Comparison of ENCODE assay signal across 12 mouse cellular contexts in genomic region chr17:65703527-65704391, GRCm38 (mm10).
DNase-seq lines count a peak whose midpoint lies in the region; ATAC-seq and TF ChIP-seq lines count a peak whose summit lies in the region.
"Had no signal": no experiment of that assay in that cellular context is flagged by ENCODE, and none has a peak within 500 bp of the region (broad histone marks: within the 10 kb centered on the region; RNA-seq: fewer than 3 reads in every experiment).

No protein-coding gene starts in this region.

- no peak overlapping the region for H3K4me3 ChIP-seq in hindbrain, postnatal 0 days (ENCODE audit: low read length)
- no peak overlapping the region for H3K4me3 ChIP-seq in hindbrain, embryonic 14.5 days (replicated peaks; ENCODE audit: low read length)
- H3K4me3 ChIP-seq in liver, postnatal 0 days (ENCODE audit: low read depth, low read length) = no peak overlapping the region
- H3K4me3 ChIP-seq: liver, embryonic 15.5 days had no signal

- no peaks in the 10 kb centered on the region for H3K36me3 ChIP-seq in hindbrain, postnatal 0 days (ENCODE audit: insufficient read depth, low read length)
- H3K36me3 ChIP-seq in hindbrain, embryonic 14.5 days (replicated peaks; ENCODE audit: control insufficient read depth, insufficient read depth) = no peaks in the 10 kb centered on the region
- no peaks in the 10 kb centered on the region for H3K36me3 ChIP-seq in liver, postnatal 0 days (replicated peaks; ENCODE audit: insufficient read depth, low read length)
- H3K36me3 ChIP-seq: liver, embryonic 15.5 days had no signal

- no peaks in the 10 kb centered on the region for H3K27me3 ChIP-seq in hindbrain, postnatal 0 days (ENCODE audit: insufficient read depth, low read length)
- H3K27me3 ChIP-seq in hindbrain, embryonic 14.5 days (ENCODE audit: control insufficient read depth, insufficient read depth, low read length) = no peaks in the 10 kb centered on the region
- no peaks in the 10 kb centered on the region for H3K27me3 ChIP-seq in liver, postnatal 0 days (ENCODE audit: insufficient read depth, low read length)
- H3K27me3 ChIP-seq: liver, embryonic 15.5 days had no signal

- peaks cover 8% of the 10 kb centered on the region for H3K4me1 ChIP-seq in hindbrain, postnatal 0 days (ENCODE audit: insufficient read depth, low read length)
- H3K4me1 ChIP-seq in hindbrain, embryonic 14.5 days (replicated peaks; ENCODE audit: control insufficient read depth, insufficient read depth, low read length) = peaks cover 27% of the 10 kb centered on the region
- no peaks in the 10 kb centered on the region for H3K4me1 ChIP-seq in liver, postnatal 0 days (ENCODE audit: insufficient read depth)
- H3K4me1 ChIP-seq: liver, embryonic 15.5 days had no signal

- no peaks in the 10 kb centered on the region for H3K9me3 ChIP-seq in hindbrain, postnatal 0 days (ENCODE audit: low read length)
- H3K9me3 ChIP-seq in hindbrain, embryonic 14.5 days (ENCODE audit: control insufficient read depth, low read length) = no peaks in the 10 kb centered on the region
- no peaks in the 10 kb centered on the region for H3K9me3 ChIP-seq in liver, postnatal 0 days (ENCODE audit: low read length)
- H3K9me3 ChIP-seq: liver, embryonic 15.5 days had no signal

- TF ChIP-seq EP300 in liver, postnatal 0 days (IDR thresholded peaks at IDR 0.05; ENCODE audit: low read depth) = no peak

- no peak for TF ChIP-seq CTCF in hindbrain, postnatal 0 days (IDR thresholded peaks at IDR 0.05; ENCODE audit: low read depth)
- TF ChIP-seq CTCF in liver, postnatal 0 days (IDR thresholded peaks at IDR 0.05; ENCODE audit: low read depth) = no peak

- no peak overlapping the region for H3K9ac ChIP-seq in hindbrain, postnatal 0 days (replicated peaks; ENCODE audit: low read length)
- no peak overlapping the region for H3K9ac ChIP-seq in hindbrain, embryonic 14.5 days
- H3K9ac ChIP-seq in liver, postnatal 0 days (replicated peaks) = no peak overlapping the region
- H3K9ac ChIP-seq: liver, embryonic 15.5 days had no signal

- ATAC-seq in hindbrain, postnatal 0 days = no peak
- ATAC-seq in hindbrain, embryonic 14.5 days (ENCODE audit: low FRiP score) = no peak
- no peak for ATAC-seq in liver, postnatal 0 days

- WGBS in hindbrain, postnatal 0 days = 72% methylated on average over 13 of the region's 13 CpGs
- 82% methylated on average over 13 of the region's 13 CpGs for WGBS in hindbrain, embryonic 14.5 days
- WGBS in liver, postnatal 0 days (ENCODE audit: insufficient replicate concordance) = 73% methylated on average over 13 of the region's 13 CpGs

- peak overlapping the region; percentile 80; the same call in 1 of the 2 replicates for H3K27ac ChIP-seq in hindbrain, postnatal 0 days
- no peak overlapping the region for H3K27ac ChIP-seq in hindbrain, embryonic 14.5 days
- no peak overlapping the region for H3K27ac ChIP-seq in liver, postnatal 0 days (ENCODE audit: low read depth)
- H3K27ac ChIP-seq: liver, embryonic 15.5 days had no signal

- no peak for DNase-seq in hindbrain, postnatal 0 days (ENCODE audit: low spot score)
- no peak for DNase-seq in hindbrain, embryonic 14.5 days (ENCODE audit: low spot score)
- DNase-seq in 3134 (ENCODE audit: extremely low read depth, insufficient read length, low spot score) = peak; percentile 58
- peak; percentile 35 for DNase-seq in 416B (ENCODE audit: low read depth)
- DNase-seq in R1 (ENCODE audit: low read depth, low spot score) = peak; percentile 78
- DNase-seq in liver, postnatal 0 days = no peak
- no peak for DNase-seq in cerebellum, adult 11 months
- DNase-seq: adrenal gland, postnatal 10 days; cerebellum, postnatal 36 days; kidney, postnatal 10 days; midbrain, embryonic 14.5 days had no signal

- H3K4me2 ChIP-seq in hindbrain, postnatal 0 days (ENCODE audit: low read depth, low read length) = no peak overlapping the region
- H3K4me2 ChIP-seq in hindbrain, embryonic 14.5 days (replicated peaks) = no peak overlapping the region
- H3K4me2 ChIP-seq in liver, postnatal 0 days (ENCODE audit: low read depth, low read length) = no peak overlapping the region
- H3K4me2 ChIP-seq: liver, embryonic 15.5 days had no signal

Comparison
In these comparisons a context has a peak if more than half of its experiments do, and no peak if none do; other contexts are left out.
1. DNase-seq: peak in 3134 (single experiment), 416B (single experiment) and R1 (single experiment); none in hindbrain, postnatal 0 days (single experiment), hindbrain, embryonic 14.5 days (single experiment), liver, postnatal 0 days (single experiment) and cerebellum, adult 11 months (single experiment).